Mouse (Mus musculus) C2C12 (cell line): ENCODE measurements around the gene Lrrc8b.

Experiments used
- CTCF ChIP-seq: IDR thresholded peaks from one replicate; pipeline ENCODE4 v1.5.1; 2011; ENCODE audit not compliant: control insufficient read depth, insufficient read depth, insufficient read length
- MAX ChIP-seq: IDR thresholded peaks from one replicate; pipeline ENCODE4 v1.6.1; 2011; ENCODE audit warnings: mild to moderate bottlenecking, control low read depth
- MYOD1 ChIP-seq: IDR thresholded peaks from one replicate; pipeline ENCODE4 v1.6.1; 2011; ENCODE audit warnings: low read depth; ENCODE audit not compliant: control insufficient read depth, insufficient read length
- USF1 ChIP-seq: IDR thresholded peaks from one replicate; pipeline ENCODE4 v1.6.1; 2011; ENCODE audit warnings: low read depth, mild to moderate bottlenecking, control low read depth, moderate library complexity

DNA sequence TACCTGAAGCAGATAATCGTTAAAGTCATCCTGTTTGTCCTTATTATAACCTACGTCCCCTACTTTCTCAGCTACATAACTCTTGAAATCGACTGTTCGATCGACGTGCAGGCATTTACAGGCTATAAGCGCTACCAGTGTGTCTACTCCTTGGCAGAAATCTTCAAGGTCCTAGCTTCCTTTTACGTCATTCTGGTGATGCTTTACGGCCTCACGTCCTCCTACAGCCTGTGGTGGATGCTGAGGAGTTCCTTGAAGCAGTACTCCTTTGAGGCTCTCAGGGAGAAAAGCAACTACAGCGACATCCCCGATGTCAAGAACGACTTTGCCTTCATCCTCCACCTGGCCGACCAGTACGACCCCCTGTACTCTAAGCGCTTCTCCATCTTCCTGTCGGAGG lies 65.0 kb downstream of the Lrrc8b start:
- no peak for TF ChIP-seq CTCF
- no peak for TF ChIP-seq MAX
- TF ChIP-seq MYOD1 = no peak
- no peak for TF ChIP-seq USF1
